Mouse (Mus musculus) cerebellum, adult 2 months (tissue): ENCODE data around the gene Olfr1371.
A peak's percentile ranks its signal among the peaks of the same experiment; 100 is the strongest.

Experiments
- CTCF ChIP-seq: fragments of 200-500 bp; IDR thresholded peaks from 2 replicates; pipeline ENCODE4 v1.5.1; 2011; ENCODE audit warnings: low read depth, mild to moderate bottlenecking, control low read depth, low read length, moderate library complexity, borderline replicate concordance; ENCODE audit not compliant: insufficient read depth
- POLR2A ChIP-seq: fragments of 200-500 bp; IDR thresholded peaks from 2 replicates; pipeline ENCODE4 v1.6.1; 2011; ENCODE audit warnings: low read length, control low read depth, borderline replicate concordance; ENCODE audit not compliant: insufficient read depth

DNA sequence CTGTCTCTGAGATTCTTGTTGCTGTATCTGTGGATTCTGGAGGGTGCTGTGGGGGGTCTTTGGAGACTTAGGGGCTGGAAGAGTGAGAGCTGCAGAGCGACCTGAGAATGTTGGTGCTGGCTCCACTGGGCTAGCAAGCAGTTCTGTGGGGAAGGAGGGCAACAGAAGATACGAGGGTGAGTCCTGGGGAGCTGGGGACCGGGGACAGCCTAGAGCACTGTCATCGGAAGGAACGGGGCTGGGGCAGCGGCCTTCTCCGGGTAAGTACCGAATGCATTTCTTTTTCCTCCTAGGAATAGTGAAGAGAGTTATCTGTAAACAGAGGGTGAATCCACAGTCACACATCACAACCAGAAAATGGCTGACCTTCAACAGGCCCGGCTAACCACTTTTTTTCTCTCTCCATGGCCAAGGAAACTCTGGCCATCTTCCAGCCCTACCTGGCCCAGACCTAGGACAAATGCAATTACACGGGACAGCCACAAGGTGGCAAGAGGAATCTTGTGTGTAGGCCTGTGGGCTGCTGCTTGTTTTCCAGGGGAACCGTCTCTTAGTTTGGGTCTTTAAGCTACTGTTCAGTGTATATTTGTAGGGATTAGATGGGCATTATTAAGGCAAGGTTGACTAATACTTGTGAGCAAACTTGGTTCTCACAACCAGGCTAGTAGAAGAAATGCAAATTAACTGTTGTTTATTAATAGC, 40.0 kb upstream of the Olfr1371 start:
- TF ChIP-seq CTCF (peak; percentile 93), POLR2A (no peak)
